Mouse (Mus musculus): ENCODE measurements around the gene Eif2b3. TPM values are rescaled to one million over a fixed set of nuclear protein-coding genes. Genes with fewer than 3 reads are reported as not detected.
A peak's percentile ranks its signal among the peaks of the same experiment; 100 is the strongest.

Eif2b3 gene
- polyA plus RNA-seq, 1 experiment from 2014 or later: 35.3 TPM

GRCm38 (mm10) chr4:117136034-117136433 is 116.8 kb downstream of the Eif2b3 start:
- Histone ChIP-seq H3K4me1 (peaks cover 20% of the 10 kb centered on the region), H3K9ac (no peak overlapping the region), H3K9me3 (no peaks in the 10 kb centered on the region), H3K27ac (peak overlapping the region; percentile 75; the same call in 1 of the 2 replicates), H3K4me3 (replicated peaks) (no peak overlapping the region), H3K27me3 (replicated peaks) (peaks cover 9% of the 10 kb centered on the region; the same call in 1 of the 2 replicates), H3K4me2 (no peak overlapping the region), H3K36me3 (no peaks in the 10 kb centered on the region)
- WGBS: 24% methylated on average over 8 of the region's 8 CpGs
- ATAC-seq (ENCODE audit: insufficient read depth, low FRiP score, low read depth): peak; percentile 59

Other genes starting within 250 kb of the Eif2b3 start
- gene Toe1, start 211.8 kb upstream of the Eif2b3 start, polyA plus RNA-seq (2015; fragmentation: Nextera tagmentation; extraction: Ambion mirVana): 32.5 and 33.0 TPM in 2 replicates
- gene Mutyh, start 211.7 kb upstream of the Eif2b3 start, polyA plus RNA-seq (2015; fragmentation: Nextera tagmentation; extraction: Ambion mirVana): 11.9 and 13.2 TPM in 2 replicates
- gene Hpdl, start 197.7 kb upstream of the Eif2b3 start, polyA plus RNA-seq (2015; fragmentation: Nextera tagmentation; extraction: Ambion mirVana): 1.2 and 1.7 TPM in 2 replicates
- gene Zswim5, start 142.0 kb upstream of the Eif2b3 start, polyA plus RNA-seq (2015; fragmentation: Nextera tagmentation; extraction: Ambion mirVana): 0.58 and 0.67 TPM in 2 replicates
- 82.0 and 97.4 TPM in 2 replicates for gene Urod, start 25.0 kb upstream of the Eif2b3 start, polyA plus RNA-seq (2015; fragmentation: Nextera tagmentation; extraction: Ambion mirVana)
- 10.0 and 10.1 TPM in 2 replicates for gene Hectd3, start 24.1 kb upstream of the Eif2b3 start, polyA plus RNA-seq (2015; fragmentation: Nextera tagmentation; extraction: Ambion mirVana)
- 6.5 and 7.0 TPM in 2 replicates for gene Ptch2, start 76.7 kb downstream of the Eif2b3 start, polyA plus RNA-seq (2015; fragmentation: Nextera tagmentation; extraction: Ambion mirVana)
- 6.7 and 7.6 TPM in 2 replicates for gene Btbd19, start 106.3 kb downstream of the Eif2b3 start, polyA plus RNA-seq (2015; fragmentation: Nextera tagmentation; extraction: Ambion mirVana)
- gene Tctex1d4, start 107.4 kb downstream of the Eif2b3 start, polyA plus RNA-seq (2015; fragmentation: Nextera tagmentation; extraction: Ambion mirVana): 0.24 TPM in 1 of 2 replicates, not detected in the other
- 3.8 and 4.7 TPM in 2 replicates for gene Plk3, start 114.6 kb downstream of the Eif2b3 start, polyA plus RNA-seq (2015; fragmentation: Nextera tagmentation; extraction: Ambion mirVana)
- gene Rps8, start 136.8 kb downstream of the Eif2b3 start, polyA plus RNA-seq (2015; fragmentation: Nextera tagmentation; extraction: Ambion mirVana): 968 and 983 TPM in 2 replicates
- 40.4 and 47.7 TPM in 2 replicates for gene Kif2c, start 163.2 kb downstream of the Eif2b3 start, polyA plus RNA-seq (2015; fragmentation: Nextera tagmentation; extraction: Ambion mirVana)
- gene Tmem53, start 232.5 kb downstream of the Eif2b3 start, polyA plus RNA-seq (2015; fragmentation: Nextera tagmentation; extraction: Ambion mirVana): 13.2 and 13.5 TPM in 2 replicates
- gene Armh1, start 232.7 kb downstream of the Eif2b3 start, polyA plus RNA-seq (2015; fragmentation: Nextera tagmentation; extraction: Ambion mirVana): 0.32 and 0.46 TPM in 2 replicates